Mouse (Mus musculus) forebrain, postnatal 0 days (tissue): ENCODE results near the gene Satb1. TPM values are rescaled to one million over a fixed set of nuclear protein-coding genes. Genes with fewer than 3 reads are reported as not detected.

Source experiments
- ATAC-seq: fragments of 200-750 bp; cut with Nextera tagmentation; 2 replicates; pipeline ENCODE4 v1.8.0; 2017; ENCODE audit warnings: mild to moderate bottlenecking, moderate library complexity
- DNase-seq: peaks from one replicate; pipeline ENCODE4 v3.0.0-alpha.2; 2015
- H3K27ac ChIP-seq: fragments of 300-500 bp; sonication (generic); 2 replicates; pipeline ENCODE4 v1.5.1; 2014; ENCODE audit warnings: low read depth, mild to moderate bottlenecking, antibody characterized with exemption, low read length, moderate library complexity, mixed read lengths
- H3K27me3 ChIP-seq: fragments of 300-500 bp; sonication (generic); 2 replicates; pipeline ENCODE4 v1.6.1; 2014; ENCODE audit warnings: mild to moderate bottlenecking, low read length, mixed read lengths; ENCODE audit not compliant: insufficient read depth
- H3K36me3 ChIP-seq: fragments of 300-500 bp; sonication (generic); 2 replicates; pipeline ENCODE4 v1.6.1; 2014; ENCODE audit warnings: mild to moderate bottlenecking, moderate library complexity; ENCODE audit not compliant: insufficient read depth
- H3K4me1 ChIP-seq: fragments of 300-500 bp; sonication (generic); 2 replicates; pipeline ENCODE4 v1.6.1; 2014; ENCODE audit warnings: antibody characterized with exemption; ENCODE audit not compliant: insufficient read depth
- H3K4me2 ChIP-seq: fragments of 300-500 bp; sonication (generic); 2 replicates; pipeline ENCODE4 v1.6.1; 2014; ENCODE audit warnings: low read depth, mild to moderate bottlenecking, moderate library complexity
- H3K4me3 ChIP-seq: fragments of 300-500 bp; sonication (generic); 2 replicates; pipeline ENCODE4 v1.5.1; 2014; ENCODE audit warnings: low read depth, low read length, mixed read lengths
- H3K9ac ChIP-seq: fragments of 300-500 bp; sonication (generic); 2 replicates; pipeline ENCODE4 v1.6.1; 2014; ENCODE audit warnings: mild to moderate bottlenecking
- H3K9me3 ChIP-seq: fragments of 300-500 bp; sonication (generic); 2 replicates; pipeline ENCODE4 v1.6.1; 2016; ENCODE audit warnings: low read length
- CTCF ChIP-seq: sonication (generic); IDR thresholded peaks from 2 replicates; pipeline ENCODE4 v1.5.1; 2016; ENCODE audit warnings: antibody characterized with exemption, control low read depth, low read depth
- WGBS: fragments of 180-500 bp; shearing (Covaris S2); extraction: QIAGEN DNeasy Blood & Tissue Kit; methylation state at CpG from one replicate; pipeline ENCODE4 v1.1.7; 2014; 5-methylcytosine and 5-hydroxymethylcytosine counted together
- polyA plus RNA-seq: library from polyadenylated mRNA; unstranded; fragments of >200 nt; fragmentation: Nextera tagmentation; extraction: Ambion mirVana; gene quantifications from 2 replicates; pipeline ENCODE4 v1.2.1, GENCODE M21; 2015
- total RNA-seq: library from RNA; depleted of rRNA; stranded (reverse); fragments of >200 nt; gene quantifications from 2 replicates; pipeline ENCODE4 v1.2.3, GENCODE M21; 2014

Gene Satb1
- total and polyA plus RNA-seq, 2 experiments from 2014 or later = 26.8 to 48.5 TPM

DNA sequence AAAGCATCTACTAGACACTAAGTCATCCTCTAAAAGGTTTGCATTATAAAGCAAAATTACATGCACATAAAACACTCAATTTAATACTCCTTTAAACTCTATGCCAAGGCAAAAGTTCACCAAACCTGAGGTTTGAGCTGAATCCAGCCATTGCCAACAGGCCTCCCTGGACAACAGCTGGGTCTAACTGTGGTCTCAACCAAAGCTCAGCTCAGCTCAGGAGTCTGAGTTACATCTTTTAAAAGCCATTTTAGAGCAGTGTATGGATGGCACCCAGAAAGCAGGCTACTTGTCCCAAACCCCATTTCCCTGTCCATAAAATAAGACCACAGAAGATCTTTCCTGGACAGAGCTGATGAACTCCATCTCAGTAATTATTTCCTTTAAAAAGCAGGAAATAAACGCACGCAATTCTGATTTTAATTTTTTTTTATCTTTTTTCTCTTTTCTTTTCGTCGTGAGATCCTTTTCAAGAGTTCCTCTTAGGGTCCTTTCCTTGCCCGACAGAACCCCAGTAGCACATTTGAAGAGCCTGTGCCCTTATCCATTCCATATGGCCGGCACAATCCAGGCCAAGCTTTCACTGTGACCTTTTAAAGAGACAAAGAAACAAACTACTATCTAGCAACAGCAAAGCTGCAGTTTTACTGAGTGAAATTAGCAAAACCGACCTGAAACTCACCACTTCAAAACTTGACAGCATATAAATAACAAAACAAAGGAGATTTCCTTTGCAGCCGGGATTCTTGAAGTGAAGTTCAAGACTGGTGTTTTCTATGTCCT, 21.8 kb downstream of the Satb1 start:
- peak overlapping the region; percentile 57; the same call in 1 of the 2 replicates for H3K27ac ChIP-seq
- no peaks in the 10 kb centered on the region for H3K27me3 ChIP-seq
- TF ChIP-seq CTCF = no peak
- ATAC-seq (no peak), DNase-seq (no peak)
- peak overlapping the region; percentile 94 for H3K4me3 ChIP-seq
- H3K9me3 ChIP-seq = no peaks in the 10 kb centered on the region
- H3K9ac ChIP-seq = peak overlapping the region; percentile 83
- no peaks in the 10 kb centered on the region for H3K36me3 ChIP-seq
- peak overlapping the region; percentile 80 for H3K4me2 ChIP-seq
- WGBS = 6% methylated on average over 8 of the region's 8 CpGs
- peaks cover 9% of the 10 kb centered on the region for H3K4me1 ChIP-seq

DNA sequence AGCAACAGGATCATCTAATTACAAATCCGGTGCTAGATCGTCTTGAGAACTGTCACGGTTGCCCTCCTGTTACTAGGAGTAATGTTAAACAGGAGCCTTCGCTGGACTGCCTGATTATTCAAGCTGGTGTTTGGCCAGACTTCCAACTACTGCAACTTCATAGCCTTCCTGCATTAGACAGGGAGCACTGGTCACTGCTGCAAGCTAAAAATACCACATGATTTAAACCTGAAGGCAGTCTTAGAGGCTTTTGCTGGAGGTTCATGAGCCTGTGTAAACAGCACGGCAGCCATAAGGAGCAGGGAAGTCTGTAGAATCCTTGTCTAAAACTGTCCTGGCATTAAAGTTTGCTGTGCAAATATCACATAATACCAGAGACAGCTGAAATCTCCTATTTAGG, 25.7 kb downstream of the Satb1 start:
- no peaks in the 10 kb centered on the region for H3K9me3 ChIP-seq
- ATAC-seq (no peak), DNase-seq (no peak)
- H3K36me3 ChIP-seq = 0 out of 2 replicates have a peak, but pooled peaks cover 2% of the 10 kb centered on the region
- H3K4me1 ChIP-seq = peaks cover 12% of the 10 kb centered on the region
- peak overlapping the region; percentile 21; the same call in 1 of the 2 replicates for H3K4me2 ChIP-seq
- H3K27me3 ChIP-seq = no peaks in the 10 kb centered on the region
- 0 out of 2 replicates have a peak overlapping the region, but pooled peaks have one; percentile 35 for H3K27ac ChIP-seq
- 45% methylated on average over 5 of the region's 5 CpGs for WGBS
- H3K4me3 ChIP-seq = no peak overlapping the region
- no peak overlapping the region for H3K9ac ChIP-seq
- TF ChIP-seq CTCF = no peak

- TF ChIP-seq CTCF = no peak
- Histone ChIP-seq H3K9me3 (no peaks in the 10 kb centered on the region), H3K4me3 (no peak overlapping the region), H3K27ac (peak overlapping the region; percentile 45), H3K4me2 (peak overlapping the region; percentile 17; the same call in 1 of the 2 replicates), H3K9ac (peak overlapping the region; percentile 22; the same call in 1 of the 2 replicates), H3K4me1 (peaks cover 12% of the 10 kb centered on the region), H3K27me3 (no peaks in the 10 kb centered on the region), H3K36me3 (0 out of 2 replicates have a peak, but pooled peaks cover 2% of the 10 kb centered on the region)
- ATAC-seq = no peak
- 44% methylated on average over 12 of the region's 12 CpGs for WGBS
- DNase-seq = peak; percentile 70
Observed at GRCm38 (mm10) chr17:51806124-51806960, 26.7 kb downstream of the Satb1 start.

DNA sequence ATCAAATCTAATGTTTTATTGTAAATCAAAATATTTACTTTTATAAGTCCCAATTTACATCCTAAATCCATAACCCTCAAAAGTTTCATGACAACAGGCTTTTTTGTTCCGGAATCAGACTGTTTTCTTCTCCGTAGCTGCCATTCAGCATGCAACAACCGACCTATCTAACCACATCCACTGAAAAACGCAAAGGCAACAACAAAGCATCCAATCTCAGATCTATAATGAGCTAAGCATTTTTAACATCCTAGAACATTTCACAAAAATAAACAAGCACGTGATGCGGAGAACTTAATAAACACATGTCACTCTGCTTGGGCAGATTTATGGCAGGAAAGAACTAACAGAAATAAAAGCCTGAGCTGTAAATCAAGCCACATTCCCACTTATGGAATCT, 32.9 kb downstream of the Satb1 start:
- no peak overlapping the region; the same call in 1 of the 2 replicates for H3K9ac ChIP-seq
- DNase-seq (no peak), ATAC-seq (no peak)
- no peak for TF ChIP-seq CTCF
- no peaks in the 10 kb centered on the region for H3K4me1 ChIP-seq
- H3K9me3 ChIP-seq = no peaks in the 10 kb centered on the region
- no peak overlapping the region for H3K4me2 ChIP-seq
- no peak overlapping the region for H3K4me3 ChIP-seq
- H3K36me3 ChIP-seq = 0 out of 2 replicates have a peak, but pooled peaks cover 2% of the 10 kb centered on the region
- WGBS = 58% methylated on average over 6 of the region's 6 CpGs
- no peak overlapping the region for H3K27ac ChIP-seq
- no peaks in the 10 kb centered on the region for H3K27me3 ChIP-seq

DNA sequence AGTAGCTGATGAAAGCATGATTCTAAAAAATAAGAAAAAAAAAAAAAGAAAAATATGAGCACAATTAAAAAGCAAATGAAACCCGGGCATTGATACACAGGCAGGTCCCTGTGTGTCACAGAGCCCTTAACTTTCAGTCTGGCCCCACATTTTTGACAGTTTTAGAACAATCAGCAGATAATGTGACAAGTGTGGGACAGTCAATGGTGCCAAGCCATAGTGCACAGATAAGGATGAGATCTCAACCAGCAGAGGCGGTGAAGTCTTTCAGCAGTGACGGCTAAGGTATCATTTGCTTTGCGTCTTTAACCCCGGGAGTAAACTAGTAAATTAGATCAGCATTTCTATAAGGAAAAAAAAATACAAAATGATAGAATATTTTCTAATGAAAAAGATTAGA, 36.6 kb downstream of the Satb1 start:
- Histone ChIP-seq H3K4me3 (no peak overlapping the region), H3K9me3 (no peaks in the 10 kb centered on the region), H3K36me3 (no peaks in the 10 kb centered on the region), H3K27me3 (no peaks in the 10 kb centered on the region), H3K4me1 (no peaks in the 10 kb centered on the region), H3K27ac (no peak overlapping the region), H3K9ac (no peak overlapping the region), H3K4me2 (no peak overlapping the region)
- ATAC-seq (no peak), DNase-seq (no peak)
- 92% methylated on average over 5 of the region's 5 CpGs for WGBS
- TF ChIP-seq CTCF = no peak

GRCm38 (mm10) chr17:51791226-51791625, 41.9 kb downstream of the Satb1 start:
- no peaks in the 10 kb centered on the region for H3K27me3 ChIP-seq
- peak overlapping the region; percentile 27; the same call in 1 of the 2 replicates for H3K4me2 ChIP-seq
- 37% methylated on average over 5 of the region's 5 CpGs for WGBS
- no peaks in the 10 kb centered on the region for H3K9me3 ChIP-seq
- H3K9ac ChIP-seq = no peak overlapping the region
- no peak overlapping the region for H3K4me3 ChIP-seq
- H3K27ac ChIP-seq = peak overlapping the region; percentile 73; the same call in 1 of the 2 replicates
- no peaks in the 10 kb centered on the region for H3K36me3 ChIP-seq
- DNase-seq (no peak), ATAC-seq (peak; percentile 45; the same call in 1 of the 2 replicates)
- no peak for TF ChIP-seq CTCF
- H3K4me1 ChIP-seq = peaks cover 11% of the 10 kb centered on the region; the same call in 1 of the 2 replicates
